Mouse (Mus musculus) erythroblast, embryonic 14.5 days (primary cell): Measurements from ENCODE around the gene 1810043G02Rik. TPM values are rescaled to one million over a fixed set of nuclear protein-coding genes. Genes with fewer than 3 reads are reported as not detected.
"Not testable (repeated sequence)": the region's sequence is repeated elsewhere in the genome, so short reads cannot be mapped to it uniquely, and the experiment has no call there.

ENCODE experiments used
- H3K27me3 ChIP-seq: 2 replicates; pipeline ENCODE4 v1.6.1; 2012; ENCODE audit warnings: inconsistent platforms; ENCODE audit not compliant: control insufficient read depth
- H3K36me3 ChIP-seq: 2 replicates; pipeline ENCODE4 v1.6.1; 2012; ENCODE audit warnings: mild to moderate bottlenecking, inconsistent platforms; ENCODE audit not compliant: control insufficient read depth
- H3K4me1 ChIP-seq: 2 replicates; pipeline ENCODE4 v1.6.1; 2012; ENCODE audit warnings: inconsistent platforms; ENCODE audit not compliant: control insufficient read depth
- H3K4me3 ChIP-seq: replicated peaks from 2 replicates; pipeline ENCODE3; 2012; ENCODE audit warnings: moderate library complexity, mild to moderate bottlenecking, inconsistent platforms
- H3K9me3 ChIP-seq: 2 replicates; pipeline ENCODE4 v1.6.1; 2012; ENCODE audit warnings: low read length, inconsistent platforms, mixed read lengths; ENCODE audit not compliant: control insufficient read depth
- GATA1 ChIP-seq: IDR thresholded peaks from 2 replicates; pipeline ENCODE4 v1.6.1; 2012; ENCODE audit warnings: low read length, inconsistent platforms, mixed read lengths
- TAL1 ChIP-seq: IDR thresholded peaks from 3 replicates; pipeline ENCODE4 v1.6.1; 2012; ENCODE audit warnings: low read length, inconsistent platforms, mixed read lengths
- polyA plus RNA-seq: library from polyadenylated mRNA; stranded (reverse); fragments of >175 nt; gene quantifications from 2 replicates; pipeline ENCODE4 v1.2.3, GENCODE M21; 2012

1810043G02Rik gene
- polyA plus RNA-seq, 1 experiment = 1.2 TPM

GRCm38 (mm10) chr10:78001796-78002195 lies 23.5 kb downstream of the 1810043G02Rik start:
- TF ChIP-seq GATA1 = no peak
- TF ChIP-seq TAL1 = no peak
- no peaks in the 10 kb centered on the region for H3K9me3 ChIP-seq
- H3K4me3 ChIP-seq = no peak overlapping the region
- H3K36me3 ChIP-seq = peaks cover 97% of the 10 kb centered on the region
- peaks cover 49% of the 10 kb centered on the region for H3K4me1 ChIP-seq
- H3K27me3 ChIP-seq = no peaks in the 10 kb centered on the region

GRCm38 (mm10) chr10:78002316-78002715 lies 24.0 kb downstream of the 1810043G02Rik start:
- no peaks in the 10 kb centered on the region for H3K9me3 ChIP-seq
- TF ChIP-seq GATA1 = no peak
- TF ChIP-seq TAL1 = no peak
- peaks cover 96% of the 10 kb centered on the region for H3K36me3 ChIP-seq
- H3K4me3 ChIP-seq = no peak overlapping the region
- peaks cover 55% of the 10 kb centered on the region for H3K4me1 ChIP-seq
- no peaks in the 10 kb centered on the region for H3K27me3 ChIP-seq

GRCm38 (mm10) chr10:78004479-78005100 lies 26.3 kb downstream of the 1810043G02Rik start:
- no peaks in the 10 kb centered on the region for H3K9me3 ChIP-seq
- H3K4me3 ChIP-seq = peak overlapping the region; percentile 70
- TF ChIP-seq TAL1 (no peak), GATA1 (no peak)
- peaks cover 73% of the 10 kb centered on the region for H3K4me1 ChIP-seq
- peaks cover 89% of the 10 kb centered on the region for H3K36me3 ChIP-seq
- no peaks in the 10 kb centered on the region for H3K27me3 ChIP-seq

- H3K4me3 ChIP-seq = peak overlapping the region; percentile 70
- TF ChIP-seq GATA1 (no peak), TAL1 (no peak)
- peaks cover 83% of the 10 kb centered on the region for H3K4me1 ChIP-seq
- no peaks in the 10 kb centered on the region for H3K27me3 ChIP-seq
- H3K9me3 ChIP-seq = no peaks in the 10 kb centered on the region
- peaks cover 76% of the 10 kb centered on the region for H3K36me3 ChIP-seq
These were observed 27.6 kb downstream of the 1810043G02Rik start for GRCm38 (mm10) chr10:78005791-78006438.

GRCm38 (mm10) chr10:78007203-78007602 lies 28.9 kb downstream of the 1810043G02Rik start:
- H3K27me3 ChIP-seq = no peaks in the 10 kb centered on the region
- H3K4me1 ChIP-seq = peaks cover 78% of the 10 kb centered on the region
- peaks cover 63% of the 10 kb centered on the region for H3K36me3 ChIP-seq
- TF ChIP-seq GATA1 = no peak
- TF ChIP-seq TAL1 = no peak
- H3K9me3 ChIP-seq = no peaks in the 10 kb centered on the region
- peak overlapping the region; percentile 70 for H3K4me3 ChIP-seq

- H3K27me3 ChIP-seq = no peaks in the 10 kb centered on the region
- H3K4me1 ChIP-seq = peaks cover 78% of the 10 kb centered on the region
- H3K4me3 ChIP-seq = peak overlapping the region; percentile 70
- no peaks in the 10 kb centered on the region for H3K9me3 ChIP-seq
- peak; percentile 65; the same call in 2 of the 3 replicates for TF ChIP-seq TAL1
- TF ChIP-seq GATA1 = peak; percentile 50
- peaks cover 53% of the 10 kb centered on the region for H3K36me3 ChIP-seq
These were observed 29.8 kb downstream of the 1810043G02Rik start for GRCm38 (mm10) chr10:78008169-78008568.

GRCm38 (mm10) chr10:78009184-78009944 lies 31.0 kb downstream of the 1810043G02Rik start:
- Histone ChIP-seq H3K4me1 (peaks cover 69% of the 10 kb centered on the region), H3K27me3 (no peaks in the 10 kb centered on the region), H3K9me3 (no peaks in the 10 kb centered on the region), H3K4me3 (peak overlapping the region; percentile 70), H3K36me3 (peaks cover 44% of the 10 kb centered on the region)
- TF ChIP-seq TAL1 = no peak
- TF ChIP-seq GATA1 = no peak

GRCm38 (mm10) chr10:78009945-78010293 lies 31.6 kb downstream of the 1810043G02Rik start, which contains the start of gene Pfkl:
TSS of gene Pfkl (minus strand) at chr10:78010083.
- TF ChIP-seq GATA1 = no peak
- H3K4me1 ChIP-seq = peaks cover 64% of the 10 kb centered on the region

GRCm38 (mm10) chr10:78010335-78010734 lies 32.0 kb downstream of the 1810043G02Rik start:
- H3K4me1 ChIP-seq = peaks cover 59% of the 10 kb centered on the region
- H3K4me3 ChIP-seq = peak overlapping the region; percentile 70
- TF ChIP-seq TAL1 (no peak), GATA1 (no peak)

More at GRCm38 (mm10) chr10:78009945-78010293, 31.6 kb downstream of the 1810043G02Rik start, which contains the start of gene Pfkl:
- no peaks in the 10 kb centered on the region for H3K27me3 ChIP-seq
- peak within 1 kb of the TSS; percentile 70 for H3K4me3 ChIP-seq
- H3K9me3 ChIP-seq = no peaks in the 10 kb centered on the region
- peaks cover 38% of the 10 kb centered on the region for H3K36me3 ChIP-seq

GRCm38 (mm10) chr10:78011116-78011515 lies 32.8 kb downstream of the 1810043G02Rik start:
- peaks cover 52% of the 10 kb centered on the region for H3K4me1 ChIP-seq
- peak overlapping the region; percentile 70 for H3K4me3 ChIP-seq
- H3K27me3 ChIP-seq, H3K9me3 ChIP-seq: not testable (repeated sequence)
- H3K36me3 ChIP-seq = peaks cover 26% of the 10 kb centered on the region

More at GRCm38 (mm10) chr10:78010335-78010734, 32.0 kb downstream of the 1810043G02Rik start:
- Histone ChIP-seq H3K36me3 (peaks cover 34% of the 10 kb centered on the region), H3K27me3 (no peaks in the 10 kb centered on the region), H3K9me3 (no peaks in the 10 kb centered on the region)
